Mouse (Mus musculus) thymus, postnatal 36 days (tissue): Measurements from ENCODE around the gene Fzd2.

Experiments used
- DNase-seq, 2 experiments: peaks; one replicate each; pipeline ENCODE4 v3.0.0; 2022; ENCODE audit warnings: mixed read lengths in 2 of 2

Gene Fzd2

GRCm38 (mm10) chr11:102623876-102624789 lies 19.9 kb downstream of the Fzd2 start:
- DNase-seq: no peak

GRCm38 (mm10) chr11:102624888-102625407 lies 20.8 kb downstream of the Fzd2 start:
- no peak for DNase-seq

- DNase-seq: no peak
Observed at GRCm38 (mm10) chr11:102627171-102627931, 23.2 kb downstream of the Fzd2 start.

GRCm38 (mm10) chr11:102628529-102628928 lies 24.3 kb downstream of the Fzd2 start:
- no peak for DNase-seq

- DNase-seq: no peak
Observed at GRCm38 (mm10) chr11:102629375-102629774, 25.2 kb downstream of the Fzd2 start.

GRCm38 (mm10) chr11:102630731-102631130 lies 26.5 kb downstream of the Fzd2 start:
- no peak for DNase-seq

GRCm38 (mm10) chr11:102631203-102631602 lies 27.0 kb downstream of the Fzd2 start:
- no peak for DNase-seq

GRCm38 (mm10) chr11:102632725-102633124 lies 28.5 kb downstream of the Fzd2 start:
- no peak for DNase-seq

GRCm38 (mm10) chr11:102633379-102633778 lies 29.2 kb downstream of the Fzd2 start:
- no peak for DNase-seq

- DNase-seq: no peak
Observed at GRCm38 (mm10) chr11:102636887-102637286, 32.7 kb downstream of the Fzd2 start.

GRCm38 (mm10) chr11:102643891-102644382 lies 39.7 kb downstream of the Fzd2 start:
- DNase-seq: no peak

GRCm38 (mm10) chr11:102646226-102646625 lies 42.0 kb downstream of the Fzd2 start:
- no peak for DNase-seq

- no peak for DNase-seq
Observed at GRCm38 (mm10) chr11:102647885-102648284, 43.7 kb downstream of the Fzd2 start.

GRCm38 (mm10) chr11:102651381-102651780 lies 47.2 kb downstream of the Fzd2 start:
- DNase-seq: peak; percentile 16 to 25

- DNase-seq: no peak
Observed at GRCm38 (mm10) chr11:102652844-102653243, 48.6 kb downstream of the Fzd2 start.

GRCm38 (mm10) chr11:102655888-102656287 lies 51.7 kb downstream of the Fzd2 start:
- DNase-seq: no peak

GRCm38 (mm10) chr11:102656326-102656926 lies 52.2 kb downstream of the Fzd2 start:
- DNase-seq: no peak

GRCm38 (mm10) chr11:102656931-102657330 lies 52.7 kb downstream of the Fzd2 start:
- DNase-seq: no peak
